Mouse (Mus musculus): Measurements from ENCODE around the gene Agtpbp1. TPM values are rescaled to one million over a fixed set of nuclear protein-coding genes. Genes with fewer than 3 reads are reported as not detected.
"Not testable (repeated sequence)": the region's sequence is repeated elsewhere in the genome, so short reads cannot be mapped to it uniquely, and the experiment has no call there.

The Agtpbp1 gene
- polyA plus RNA-seq, 1 experiment from 2014 or later = 13.7 TPM

DNA sequence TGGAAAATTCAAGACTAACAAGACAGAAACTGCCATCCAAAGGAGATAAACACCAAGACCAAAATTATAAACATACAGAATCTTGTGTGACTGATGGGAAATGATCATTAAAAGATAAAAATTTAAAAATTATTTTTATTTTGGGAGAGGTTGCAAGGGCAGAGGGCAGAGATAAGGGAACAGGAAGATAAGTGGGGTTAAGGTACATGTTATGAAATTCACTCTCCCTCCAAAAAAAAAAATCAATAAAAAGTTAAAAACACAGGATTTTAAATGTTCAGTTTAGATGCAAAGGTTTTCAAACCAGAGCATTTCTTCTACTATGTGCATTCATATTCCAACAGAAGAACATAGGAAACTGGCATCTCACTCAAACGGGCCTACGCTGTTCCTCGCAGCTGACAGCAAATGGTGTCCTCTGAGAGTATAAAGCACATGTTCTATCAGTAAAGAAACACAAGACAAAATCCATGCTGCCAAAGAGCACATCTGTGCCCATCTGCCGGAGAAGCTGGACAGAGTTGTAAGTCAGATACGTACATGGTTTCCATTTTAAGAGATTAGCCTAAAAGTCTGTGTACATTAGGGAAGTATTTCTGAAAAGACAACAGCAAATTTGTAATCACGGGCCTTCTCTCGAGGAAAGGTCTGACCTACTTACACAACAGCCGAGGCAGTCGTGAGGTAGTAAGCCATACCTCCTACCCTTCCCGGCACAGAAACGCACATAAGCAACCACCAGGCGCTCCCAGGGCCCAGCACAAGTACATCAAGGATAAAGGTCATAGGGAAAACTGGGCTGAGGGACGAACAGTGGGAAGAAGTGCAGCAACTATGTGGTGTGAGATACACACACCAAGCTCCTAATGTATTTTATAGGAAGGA, 104.2 kb downstream of the Agtpbp1 start:
- Histone ChIP-seq H3K9ac (ENCODE audit: low read depth, low read length) (no peak overlapping the region), H3K27me3 (ENCODE audit: control insufficient read depth, insufficient read depth, low read length) (no peaks in the 10 kb centered on the region), H3K9me3 (replicated peaks; ENCODE audit: control insufficient read depth, low read length) (no peaks in the 10 kb centered on the region), H3K4me3 (ENCODE audit: low read depth, low read length) (no peak overlapping the region), H3K4me1 (ENCODE audit: control insufficient read depth, insufficient read depth, low read length) (no peaks in the 10 kb centered on the region), H3K4me2 (no peak overlapping the region), H3K36me3 (ENCODE audit: control insufficient read depth, insufficient read depth, low read length) (peaks cover 9% of the 10 kb centered on the region), H3K27ac (ENCODE audit: low read depth, low read length) (no peak overlapping the region)
- no peak for ATAC-seq (replicated peaks; ENCODE audit: insufficient number of reproducible peaks, low FRiP score, low TSS enrichment)
- 89% methylated on average over 13 of the region's 13 CpGs for WGBS (ENCODE audit: insufficient replicate concordance)

GRCm38 (mm10) chr13:59477928-59478327, 107.1 kb downstream of the Agtpbp1 start:
- H3K9ac ChIP-seq (ENCODE audit: low read depth, low read length); H3K27ac ChIP-seq (ENCODE audit: low read depth, low read length); H3K36me3 ChIP-seq (ENCODE audit: control insufficient read depth, insufficient read depth, low read length); H3K9me3 ChIP-seq (replicated peaks; ENCODE audit: control insufficient read depth, low read length); ATAC-seq (replicated peaks; ENCODE audit: insufficient number of reproducible peaks, low FRiP score, low TSS enrichment); H3K27me3 ChIP-seq (ENCODE audit: control insufficient read depth, insufficient read depth, low read length); H3K4me1 ChIP-seq (ENCODE audit: control insufficient read depth, insufficient read depth, low read length); H3K4me3 ChIP-seq (ENCODE audit: low read depth, low read length); H3K4me2 ChIP-seq: not testable (repeated sequence)
- 75% methylated on average over 6 of the region's 7 CpGs for WGBS (ENCODE audit: insufficient replicate concordance)

DNA sequence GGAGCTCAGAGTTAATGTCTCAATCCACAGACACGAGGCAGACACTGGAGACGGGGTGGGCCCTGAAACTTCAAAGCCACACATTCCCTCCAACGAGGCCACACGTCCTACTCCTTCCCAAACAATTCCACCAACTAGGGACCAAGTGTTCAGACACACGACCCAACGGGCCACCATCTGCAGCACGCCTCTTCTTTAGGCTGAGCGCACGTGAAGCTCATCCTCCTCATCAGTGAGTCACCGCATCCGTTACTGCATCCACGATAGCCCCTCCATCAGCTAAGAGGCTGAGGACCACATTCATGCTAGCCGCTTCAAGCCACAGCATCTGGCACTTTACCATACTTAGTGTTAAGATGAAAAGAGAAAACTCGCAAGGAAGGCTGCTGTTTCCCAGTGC, 107.6 kb downstream of the Agtpbp1 start:
- no peak for ATAC-seq (replicated peaks; ENCODE audit: insufficient number of reproducible peaks, low FRiP score, low TSS enrichment)
- H3K4me2 ChIP-seq = no peak overlapping the region
- no peak overlapping the region for H3K27ac ChIP-seq (ENCODE audit: low read depth, low read length)
- peaks cover 9% of the 10 kb centered on the region for H3K36me3 ChIP-seq (ENCODE audit: control insufficient read depth, insufficient read depth, low read length)
- no peaks in the 10 kb centered on the region for H3K9me3 ChIP-seq (replicated peaks; ENCODE audit: control insufficient read depth, low read length)
- WGBS (ENCODE audit: insufficient replicate concordance) = 88% methylated on average over 14 of the region's 14 CpGs
- H3K4me3 ChIP-seq (ENCODE audit: low read depth, low read length) = no peak overlapping the region
- no peak overlapping the region for H3K9ac ChIP-seq (ENCODE audit: low read depth, low read length)
- no peaks in the 10 kb centered on the region for H3K4me1 ChIP-seq (ENCODE audit: control insufficient read depth, insufficient read depth, low read length)
- no peaks in the 10 kb centered on the region for H3K27me3 ChIP-seq (ENCODE audit: control insufficient read depth, insufficient read depth, low read length)

- Histone ChIP-seq H3K4me2 (no peak overlapping the region), H3K27me3 (ENCODE audit: control insufficient read depth, insufficient read depth, low read length) (no peaks in the 10 kb centered on the region)
These were observed 110.1 kb downstream of the Agtpbp1 start for GRCm38 (mm10) chr13:59474973-59475372.

GRCm38 (mm10) chr13:59473341-59473740, 111.7 kb downstream of the Agtpbp1 start:
- H3K36me3 ChIP-seq (ENCODE audit: control insufficient read depth, insufficient read depth, low read length) = peaks cover 9% of the 10 kb centered on the region
- no peak overlapping the region for H3K27ac ChIP-seq (ENCODE audit: low read depth, low read length)
- H3K4me2 ChIP-seq = no peak overlapping the region
- 83% methylated on average over 10 of the region's 10 CpGs for WGBS (ENCODE audit: insufficient replicate concordance)
- H3K9ac ChIP-seq (ENCODE audit: low read depth, low read length) = no peak overlapping the region
- no peaks in the 10 kb centered on the region for H3K27me3 ChIP-seq (ENCODE audit: control insufficient read depth, insufficient read depth, low read length)
- H3K9me3 ChIP-seq (replicated peaks; ENCODE audit: control insufficient read depth, low read length) = no peaks in the 10 kb centered on the region
- ATAC-seq (replicated peaks; ENCODE audit: insufficient number of reproducible peaks, low FRiP score, low TSS enrichment) = no peak
- H3K4me1 ChIP-seq (ENCODE audit: control insufficient read depth, insufficient read depth, low read length) = no peaks in the 10 kb centered on the region
- no peak overlapping the region for H3K4me3 ChIP-seq (ENCODE audit: low read depth, low read length)

More at GRCm38 (mm10) chr13:59474973-59475372, 110.1 kb downstream of the Agtpbp1 start:
- Histone ChIP-seq H3K4me3 (ENCODE audit: low read depth, low read length) (no peak overlapping the region), H3K4me1 (ENCODE audit: control insufficient read depth, insufficient read depth, low read length) (no peaks in the 10 kb centered on the region), H3K27ac (ENCODE audit: low read depth, low read length) (no peak overlapping the region), H3K36me3 (ENCODE audit: control insufficient read depth, insufficient read depth, low read length) (peaks cover 9% of the 10 kb centered on the region), H3K9ac (ENCODE audit: low read depth, low read length) (no peak overlapping the region), H3K9me3 (replicated peaks; ENCODE audit: control insufficient read depth, low read length) (no peaks in the 10 kb centered on the region)
- 85% methylated on average over 8 of the region's 8 CpGs for WGBS (ENCODE audit: insufficient replicate concordance)
- no peak for ATAC-seq (replicated peaks; ENCODE audit: insufficient number of reproducible peaks, low FRiP score, low TSS enrichment)

DNA sequence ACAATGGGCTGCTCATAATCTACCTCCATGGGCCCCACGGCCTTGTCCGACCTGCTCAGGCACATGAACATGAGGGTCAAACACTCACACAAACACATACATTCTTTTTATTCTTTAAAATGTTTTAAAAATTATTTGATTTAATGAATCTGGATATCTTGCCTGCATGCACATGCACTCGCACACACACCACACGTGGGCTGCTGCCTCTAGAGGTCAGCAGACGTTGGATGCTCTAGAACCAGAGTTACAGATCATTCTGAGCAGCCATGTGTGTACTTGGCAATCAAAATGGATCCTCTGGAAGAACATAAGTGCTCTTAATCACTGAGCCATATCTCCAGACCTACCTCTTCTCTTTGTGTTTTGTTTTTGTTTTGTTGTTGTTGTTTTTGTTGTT, 112.8 kb downstream of the Agtpbp1 start:
- peaks cover 5% of the 10 kb centered on the region for H3K36me3 ChIP-seq (ENCODE audit: control insufficient read depth, insufficient read depth, low read length)
- no peak overlapping the region for H3K4me3 ChIP-seq (ENCODE audit: low read depth, low read length)
- 85% methylated on average over 5 of the region's 5 CpGs for WGBS (ENCODE audit: insufficient replicate concordance)
- H3K4me1 ChIP-seq (ENCODE audit: control insufficient read depth, insufficient read depth, low read length) = peaks cover 5% of the 10 kb centered on the region; the same call in 1 of the 2 replicates
- H3K27ac ChIP-seq (ENCODE audit: low read depth, low read length) = no peak overlapping the region
- no peaks in the 10 kb centered on the region for H3K9me3 ChIP-seq (replicated peaks; ENCODE audit: control insufficient read depth, low read length)
- no peak overlapping the region for H3K4me2 ChIP-seq
- no peaks in the 10 kb centered on the region for H3K27me3 ChIP-seq (ENCODE audit: control insufficient read depth, insufficient read depth, low read length)
- ATAC-seq (replicated peaks; ENCODE audit: insufficient number of reproducible peaks, low FRiP score, low TSS enrichment) = no peak
- no peak overlapping the region for H3K9ac ChIP-seq (ENCODE audit: low read depth, low read length)

DNA sequence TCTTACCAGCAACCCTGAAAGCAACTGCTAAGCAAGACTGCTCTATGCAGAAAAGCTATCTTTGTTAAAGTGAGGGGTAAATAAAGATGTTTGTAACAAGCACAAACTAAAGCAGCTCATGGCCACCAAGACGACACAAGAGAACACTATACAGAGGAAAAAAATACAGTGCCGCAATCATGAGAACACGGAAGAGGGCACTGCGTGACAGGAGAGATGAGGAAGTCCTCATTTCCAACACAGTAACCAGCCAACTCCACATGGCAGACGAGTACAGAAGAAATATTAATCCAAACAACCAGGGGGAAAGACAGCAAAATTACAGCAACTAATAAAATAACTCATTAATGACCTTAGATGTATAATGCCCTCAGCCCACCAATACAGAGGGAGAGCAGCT, 115.3 kb downstream of the Agtpbp1 start:
- peaks cover 5% of the 10 kb centered on the region; the same call in 1 of the 2 replicates for H3K4me1 ChIP-seq (ENCODE audit: control insufficient read depth, insufficient read depth, low read length)
- no peak for ATAC-seq (replicated peaks; ENCODE audit: insufficient number of reproducible peaks, low FRiP score, low TSS enrichment)
- 86% methylated on average over 5 of the region's 5 CpGs for WGBS (ENCODE audit: insufficient replicate concordance)
- H3K27ac ChIP-seq (ENCODE audit: low read depth, low read length) = no peak overlapping the region
- no peaks in the 10 kb centered on the region; the same call in 1 of the 2 replicates for H3K36me3 ChIP-seq (ENCODE audit: control insufficient read depth, insufficient read depth, low read length)
- H3K4me3 ChIP-seq (ENCODE audit: low read depth, low read length) = no peak overlapping the region
- no peak overlapping the region for H3K9ac ChIP-seq (ENCODE audit: low read depth, low read length)
- no peaks in the 10 kb centered on the region for H3K9me3 ChIP-seq (replicated peaks; ENCODE audit: control insufficient read depth, low read length)
- no peaks in the 10 kb centered on the region for H3K27me3 ChIP-seq (ENCODE audit: control insufficient read depth, insufficient read depth, low read length)
- no peak overlapping the region for H3K4me2 ChIP-seq

- Histone ChIP-seq H3K36me3 (ENCODE audit: control insufficient read depth, insufficient read depth, low read length) (no peaks in the 10 kb centered on the region; the same call in 1 of the 2 replicates), H3K27me3 (ENCODE audit: control insufficient read depth, insufficient read depth, low read length) (no peaks in the 10 kb centered on the region), H3K9ac (ENCODE audit: low read depth, low read length) (no peak overlapping the region), H3K9me3 (replicated peaks; ENCODE audit: control insufficient read depth, low read length) (no peaks in the 10 kb centered on the region), H3K4me3 (ENCODE audit: low read depth, low read length) (no peak overlapping the region), H3K4me2 (no peak overlapping the region), H3K27ac (ENCODE audit: low read depth, low read length) (no peak overlapping the region), H3K4me1 (ENCODE audit: control insufficient read depth, insufficient read depth, low read length) (peaks cover 5% of the 10 kb centered on the region; the same call in 1 of the 2 replicates)
- 82% methylated on average over 8 of the region's 8 CpGs for WGBS (ENCODE audit: insufficient replicate concordance)
- no peak for ATAC-seq (replicated peaks; ENCODE audit: insufficient number of reproducible peaks, low FRiP score, low TSS enrichment)
These were observed 116.7 kb downstream of the Agtpbp1 start for GRCm38 (mm10) chr13:59468181-59468802.
